Mouse (Mus musculus) embryonic facial prominence, embryonic 13.5 days (tissue): ENCODE data around the gene Gm42791. TPM values are rescaled to one million over a fixed set of nuclear protein-coding genes. Genes with fewer than 3 reads are reported as not detected.

ENCODE experiments used
- ATAC-seq: fragments of 200-750 bp; cut with Nextera tagmentation; 2 replicates; pipeline ENCODE4 v1.8.0; 2017; ENCODE audit warnings: low read depth; ENCODE audit not compliant: insufficient number of reproducible peaks, insufficient read depth, low FRiP score, low TSS enrichment
- H3K27ac ChIP-seq: fragments of 300-500 bp; sonication (generic); 2 replicates; pipeline ENCODE4 v1.5.1; 2015; ENCODE audit warnings: moderate library complexity, mild to moderate bottlenecking, inconsistent platforms
- H3K27me3 ChIP-seq: fragments of 300-500 bp; sonication (generic); 2 replicates; pipeline ENCODE4 v1.6.1; 2015; ENCODE audit warnings: mild to moderate bottlenecking, inconsistent platforms
- H3K36me3 ChIP-seq: fragments of 300-500 bp; sonication (generic); 2 replicates; pipeline ENCODE4 v1.6.1; 2015; ENCODE audit warnings: mild to moderate bottlenecking, inconsistent platforms
- H3K4me1 ChIP-seq: fragments of 300-500 bp; sonication (generic); 2 replicates; pipeline ENCODE4 v1.6.1; 2015; ENCODE audit warnings: inconsistent platforms
- H3K4me2 ChIP-seq: fragments of 300-500 bp; sonication (generic); 2 replicates; pipeline ENCODE4 v1.6.1; 2015; ENCODE audit warnings: moderate library complexity, mild to moderate bottlenecking, inconsistent platforms
- H3K4me3 ChIP-seq: fragments of 300-500 bp; sonication (generic); 2 replicates; pipeline ENCODE4 v1.5.1; 2015; ENCODE audit warnings: mild to moderate bottlenecking, inconsistent platforms
- H3K9ac ChIP-seq: fragments of 300-500 bp; sonication (generic); 2 replicates; pipeline ENCODE4 v1.6.1; 2015; ENCODE audit warnings: mild to moderate bottlenecking, inconsistent platforms
- H3K9me3 ChIP-seq: fragments of 300-500 bp; sonication (generic); 2 replicates; pipeline ENCODE4 v1.6.1; 2016; ENCODE audit warnings: inconsistent platforms
- WGBS: fragments of 180-500 bp; shearing (Covaris S2); methylation state at CpG from one replicate; pipeline ENCODE4 v1.1.7; 2015; ENCODE audit warnings: mixed read lengths; 5-methylcytosine and 5-hydroxymethylcytosine counted together
- polyA plus RNA-seq: library from polyadenylated mRNA; unstranded; fragments of >200 nt; fragmentation: Nextera tagmentation; extraction: Ambion mirVana; gene quantifications from 2 replicates; pipeline ENCODE4 v1.2.1, GENCODE M21; 2015

Gm42791 gene
- polyA plus RNA-seq, 1 experiment from 2014 or later = 1.6 TPM

DNA sequence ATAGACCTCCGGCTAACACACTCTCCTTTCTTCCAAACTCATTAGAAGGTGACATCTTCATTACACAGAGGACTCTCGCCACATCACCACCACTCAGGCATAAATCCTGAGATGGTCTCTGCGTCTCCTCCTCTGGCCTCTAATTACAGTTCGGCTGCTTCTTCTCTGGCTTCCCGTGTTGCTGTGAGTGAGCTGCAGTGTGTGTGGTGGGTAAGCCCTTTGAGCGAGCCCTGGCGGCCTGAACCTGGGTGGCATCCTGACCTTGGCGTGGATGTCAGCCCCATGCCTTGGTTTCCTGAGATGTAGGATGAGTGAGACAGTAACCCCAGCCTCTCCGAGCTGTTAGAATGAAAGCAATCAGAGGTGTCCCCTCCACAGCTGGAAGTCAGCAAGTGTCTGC is 46.4 kb downstream of the Gm42791 start:
- no peak overlapping the region for H3K4me2 ChIP-seq
- no peak overlapping the region for H3K9ac ChIP-seq
- ATAC-seq = no peak
- WGBS = 71% methylated on average over 9 of the region's 9 CpGs
- H3K4me1 ChIP-seq = peaks cover 20% of the 10 kb centered on the region
- H3K27ac ChIP-seq = no peak overlapping the region
- no peaks in the 10 kb centered on the region for H3K9me3 ChIP-seq
- no peaks in the 10 kb centered on the region for H3K36me3 ChIP-seq
- H3K27me3 ChIP-seq = no peaks in the 10 kb centered on the region
- no peak overlapping the region for H3K4me3 ChIP-seq

DNA sequence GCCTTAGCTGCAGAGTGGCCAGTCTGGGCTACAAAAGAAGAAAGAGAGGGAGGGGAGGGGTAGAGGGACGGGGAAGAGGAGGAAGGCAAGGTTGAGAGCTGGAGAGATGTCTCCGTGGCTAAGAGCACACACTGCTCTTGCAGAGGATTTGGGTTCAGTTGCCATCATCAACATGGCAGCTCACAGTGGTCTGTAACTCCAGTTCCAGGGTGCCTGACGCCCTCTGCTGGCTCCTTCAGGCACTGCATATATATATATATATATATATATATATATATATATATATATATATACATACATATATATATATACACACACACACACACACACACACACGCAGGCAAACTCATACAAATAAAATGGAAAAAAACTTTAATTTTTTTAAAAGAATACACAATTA is 47.5 kb downstream of the Gm42791 start:
- no peak for ATAC-seq

DNA sequence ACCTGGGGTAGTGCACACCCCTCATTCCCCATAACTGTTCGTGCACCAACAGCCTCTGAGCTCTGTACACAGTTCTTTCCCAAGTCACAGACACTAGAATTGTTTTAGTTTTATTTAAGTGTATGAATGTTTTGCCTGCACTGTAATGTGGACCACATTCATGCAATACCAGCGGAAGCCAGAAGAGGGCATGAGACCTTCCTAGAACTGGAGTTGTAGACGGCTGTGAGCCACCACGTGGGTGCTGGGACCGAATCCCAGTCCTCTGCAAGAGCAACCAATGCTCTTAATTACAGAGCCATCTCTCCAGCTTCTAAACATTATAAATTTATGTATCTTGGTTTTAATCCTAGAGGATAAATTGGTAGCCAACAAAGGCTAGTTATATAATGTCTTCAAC is 48.2 kb downstream of the Gm42791 start:
- WGBS = 75% methylated on average over 5 of the region's 5 CpGs
- H3K4me1 ChIP-seq = peaks cover 23% of the 10 kb centered on the region
- H3K27ac ChIP-seq = no peak overlapping the region
- no peak overlapping the region for H3K4me3 ChIP-seq
- no peak overlapping the region for H3K9ac ChIP-seq
- no peak overlapping the region for H3K4me2 ChIP-seq
- H3K27me3 ChIP-seq = no peaks in the 10 kb centered on the region
- no peak for ATAC-seq
- peaks cover 3% of the 10 kb centered on the region; the same call in 1 of the 2 replicates for H3K9me3 ChIP-seq
- no peaks in the 10 kb centered on the region for H3K36me3 ChIP-seq

More for the DNA sequence above, 47.5 kb downstream of the Gm42791 start:
- Histone ChIP-seq H3K4me3 (no peak overlapping the region), H3K27me3 (no peaks in the 10 kb centered on the region), H3K4me1 (peaks cover 23% of the 10 kb centered on the region), H3K4me2 (no peak overlapping the region), H3K27ac (no peak overlapping the region), H3K36me3 (no peaks in the 10 kb centered on the region), H3K9ac (no peak overlapping the region), H3K9me3 (peaks cover 2% of the 10 kb centered on the region; the same call in 1 of the 2 replicates)
- WGBS = 81% methylated on average over 4 of the region's 4 CpGs

DNA sequence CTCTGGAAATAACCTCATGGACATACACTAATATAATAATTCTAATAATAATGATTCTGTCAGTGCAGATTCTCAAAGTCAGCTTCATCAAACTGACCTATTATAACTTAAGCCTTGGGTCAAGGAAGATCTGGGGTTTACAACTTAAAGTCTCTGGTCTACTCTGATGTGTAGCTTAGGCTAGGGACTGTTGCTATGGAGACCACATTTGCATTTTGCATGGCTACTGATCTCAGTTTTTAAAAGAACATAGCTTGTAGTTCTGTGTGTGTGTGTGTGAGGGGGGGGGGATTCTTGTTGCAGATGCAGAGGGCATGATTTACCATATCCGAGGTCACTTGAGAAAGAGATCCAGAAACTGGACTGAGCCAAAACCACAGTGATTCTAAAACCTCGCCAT is 49.2 kb downstream of the Gm42791 start:
- Histone ChIP-seq H3K36me3 (no peaks in the 10 kb centered on the region), H3K9ac (no peak overlapping the region), H3K4me2 (no peak overlapping the region), H3K9me3 (peaks cover 3% of the 10 kb centered on the region; the same call in 1 of the 2 replicates), H3K27ac (no peak overlapping the region), H3K4me1 (peaks cover 20% of the 10 kb centered on the region), H3K4me3 (no peak overlapping the region), H3K27me3 (no peaks in the 10 kb centered on the region)
- ATAC-seq = no peak
- WGBS = 80% methylated on average over 2 of the region's 2 CpGs

DNA sequence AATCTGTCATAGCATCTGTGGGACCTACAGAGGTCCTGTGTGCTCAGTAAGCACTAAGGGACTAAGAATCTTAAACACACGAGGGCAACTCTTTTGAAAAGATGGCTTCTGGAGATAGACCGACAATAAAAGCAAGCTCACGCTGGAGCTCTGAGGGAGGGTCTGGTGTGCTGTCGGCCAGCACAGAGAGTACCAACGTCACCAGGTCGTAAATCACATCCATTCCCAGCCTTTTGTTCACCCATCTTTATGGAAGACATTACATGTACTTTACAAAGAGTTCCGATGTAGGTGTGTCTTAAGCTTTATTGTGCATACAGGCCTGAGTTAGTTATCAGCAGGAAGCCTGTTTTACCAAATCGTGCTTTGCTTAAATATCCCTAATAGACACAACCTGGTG is 50.9 kb downstream of the Gm42791 start:
- Histone ChIP-seq H3K4me3 (no peak overlapping the region), H3K4me1 (peaks cover 15% of the 10 kb centered on the region), H3K9me3 (peaks cover 3% of the 10 kb centered on the region; the same call in 1 of the 2 replicates), H3K36me3 (no peaks in the 10 kb centered on the region), H3K9ac (no peak overlapping the region), H3K27me3 (no peaks in the 10 kb centered on the region), H3K4me2 (no peak overlapping the region), H3K27ac (no peak overlapping the region)
- WGBS = 72% methylated on average over 8 of the region's 8 CpGs
- ATAC-seq = no peak

DNA sequence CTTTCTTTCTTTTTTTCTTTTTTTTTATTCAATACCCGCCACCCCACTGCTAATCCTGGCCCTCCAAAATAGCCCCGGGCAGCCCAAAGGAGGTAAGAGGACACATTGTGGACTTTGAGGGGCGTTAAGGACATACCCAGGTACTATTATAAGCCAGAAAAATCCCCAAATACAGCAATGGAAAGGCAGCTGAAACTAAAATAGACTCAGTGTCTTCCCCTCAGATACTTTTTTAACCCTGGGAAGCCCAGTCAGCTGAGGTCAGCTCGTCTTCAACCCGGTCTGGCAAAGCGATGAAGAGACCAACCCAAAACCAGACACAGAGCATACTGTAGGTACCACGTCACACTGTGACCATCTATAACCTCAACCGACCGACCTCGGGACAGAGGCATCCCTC is 51.5 kb downstream of the Gm42791 start:
- ATAC-seq = no peak
- WGBS = 75% methylated on average over 10 of the region's 10 CpGs
- peaks cover 3% of the 10 kb centered on the region; the same call in 1 of the 2 replicates for H3K9me3 ChIP-seq
- H3K36me3 ChIP-seq = no peaks in the 10 kb centered on the region
- H3K9ac ChIP-seq = no peak overlapping the region
- H3K27ac ChIP-seq = no peak overlapping the region
- peaks cover 15% of the 10 kb centered on the region for H3K4me1 ChIP-seq
- H3K27me3 ChIP-seq = no peaks in the 10 kb centered on the region
- no peak overlapping the region for H3K4me3 ChIP-seq
- H3K4me2 ChIP-seq = no peak overlapping the region

DNA sequence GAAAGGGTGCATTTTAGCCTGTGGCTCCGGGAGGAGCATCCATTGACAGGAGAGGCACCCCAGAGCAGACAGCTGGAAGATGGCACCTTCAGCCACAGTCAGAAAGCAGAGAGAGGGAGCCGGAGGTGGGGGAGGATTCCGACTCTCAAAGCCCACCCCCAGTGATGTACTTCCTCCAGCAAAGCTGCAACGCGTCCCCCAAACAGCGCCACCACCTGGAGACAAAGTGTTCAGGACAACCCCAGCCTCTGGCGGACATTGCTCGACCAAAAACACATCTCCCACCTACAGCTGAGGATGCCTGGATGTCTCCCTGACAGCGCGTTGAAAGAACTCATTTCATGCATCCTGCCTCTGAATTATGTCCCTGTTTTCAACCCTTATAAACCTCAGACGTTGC is 52.0 kb downstream of the Gm42791 start:
- no peak overlapping the region for H3K27ac ChIP-seq
- no peaks in the 10 kb centered on the region for H3K36me3 ChIP-seq
- H3K27me3 ChIP-seq = no peaks in the 10 kb centered on the region
- no peak for ATAC-seq
- peaks cover 3% of the 10 kb centered on the region; the same call in 1 of the 2 replicates for H3K9me3 ChIP-seq
- H3K9ac ChIP-seq = no peak overlapping the region
- no peak overlapping the region for H3K4me3 ChIP-seq
- no peak overlapping the region for H3K4me2 ChIP-seq
- peaks cover 15% of the 10 kb centered on the region for H3K4me1 ChIP-seq
- 69% methylated on average over 11 of the region's 11 CpGs for WGBS

DNA sequence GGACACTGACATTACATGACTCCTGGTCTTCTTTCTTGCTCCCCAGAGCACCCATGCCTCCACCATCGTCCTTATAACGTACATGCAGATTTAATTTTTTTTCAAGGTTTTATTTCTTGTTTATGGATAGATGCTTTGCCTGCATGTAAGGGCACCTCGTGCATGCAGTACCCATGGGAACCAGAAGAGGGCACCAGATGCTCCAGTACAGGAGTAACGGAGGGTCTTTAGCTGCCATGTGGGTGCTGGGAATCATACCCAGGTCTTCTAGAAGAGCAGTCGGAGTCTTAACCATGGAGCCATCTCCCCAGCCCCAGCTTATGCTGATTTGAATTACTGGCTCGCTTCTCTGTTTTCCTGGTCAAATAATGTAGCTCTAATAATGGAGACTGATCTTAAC is 52.6 kb downstream of the Gm42791 start:
- H3K4me2 ChIP-seq = no peak overlapping the region
- no peaks in the 10 kb centered on the region for H3K36me3 ChIP-seq
- H3K9ac ChIP-seq = no peak overlapping the region
- peaks cover 3% of the 10 kb centered on the region; the same call in 1 of the 2 replicates for H3K9me3 ChIP-seq
- no peak overlapping the region for H3K4me3 ChIP-seq
- peaks cover 15% of the 10 kb centered on the region for H3K4me1 ChIP-seq
- ATAC-seq = no peak
- 93% methylated on average over 6 of the region's 6 CpGs for WGBS
- no peak overlapping the region for H3K27ac ChIP-seq
- no peaks in the 10 kb centered on the region for H3K27me3 ChIP-seq

DNA sequence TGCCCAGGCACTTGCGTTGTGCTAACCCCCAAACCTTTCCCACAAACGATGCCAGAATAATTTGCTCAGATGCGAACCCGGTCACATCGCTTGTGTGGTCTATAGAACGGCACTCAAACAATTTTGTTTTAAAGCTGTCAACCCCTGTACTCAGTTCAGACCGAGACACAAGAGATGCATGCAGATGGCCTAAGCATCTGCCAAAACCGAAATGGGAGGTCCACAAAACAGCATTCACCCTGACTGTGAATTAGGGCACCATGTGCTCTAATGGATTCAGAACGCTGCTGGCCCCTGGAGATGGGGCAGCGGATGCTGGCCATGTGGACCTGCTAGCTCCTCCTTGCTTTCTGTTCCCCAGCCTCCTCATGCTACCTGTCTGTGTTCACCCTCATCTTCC is 53.1 kb downstream of the Gm42791 start:
- H3K9ac ChIP-seq = no peak overlapping the region
- ATAC-seq = no peak
- 89% methylated on average over 10 of the region's 10 CpGs for WGBS
- no peak overlapping the region for H3K4me3 ChIP-seq
- no peak overlapping the region for H3K27ac ChIP-seq
- no peak overlapping the region for H3K4me2 ChIP-seq
- no peaks in the 10 kb centered on the region for H3K27me3 ChIP-seq
- peaks cover 15% of the 10 kb centered on the region for H3K4me1 ChIP-seq
- peaks cover 3% of the 10 kb centered on the region; the same call in 1 of the 2 replicates for H3K9me3 ChIP-seq
- H3K36me3 ChIP-seq = no peaks in the 10 kb centered on the region

DNA sequence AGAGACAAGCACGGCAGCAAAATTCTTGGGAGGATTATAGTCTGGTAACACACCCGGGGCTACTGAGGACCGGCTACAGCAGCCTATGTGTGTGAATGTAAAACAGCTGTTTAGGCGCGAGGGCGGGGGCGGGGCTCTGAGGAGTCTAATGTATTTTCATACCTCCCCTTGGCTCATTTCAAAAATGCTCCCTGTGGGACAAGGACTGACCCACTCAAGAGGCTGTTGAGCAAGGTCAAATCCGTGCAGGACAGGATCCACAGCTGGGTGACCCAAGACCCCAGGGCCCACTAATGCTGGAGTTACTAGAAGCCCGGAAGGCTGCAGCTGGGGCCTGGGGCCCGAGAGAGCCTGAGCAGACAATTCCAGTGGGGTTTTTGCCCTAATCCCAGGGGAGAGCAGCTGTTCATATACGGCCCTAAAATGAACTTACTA is 55.0 kb downstream of the Gm42791 start:
- H3K9me3 ChIP-seq = peaks cover 3% of the 10 kb centered on the region; the same call in 1 of the 2 replicates
- H3K4me3 ChIP-seq = no peak overlapping the region
- H3K27me3 ChIP-seq = no peaks in the 10 kb centered on the region
- no peak overlapping the region for H3K27ac ChIP-seq
- peaks cover 21% of the 10 kb centered on the region for H3K4me1 ChIP-seq
- H3K9ac ChIP-seq = no peak overlapping the region
- ATAC-seq = no peak
- WGBS = 41% methylated on average over 11 of the region's 11 CpGs
- no peaks in the 10 kb centered on the region for H3K36me3 ChIP-seq
- no peak overlapping the region for H3K4me2 ChIP-seq

DNA sequence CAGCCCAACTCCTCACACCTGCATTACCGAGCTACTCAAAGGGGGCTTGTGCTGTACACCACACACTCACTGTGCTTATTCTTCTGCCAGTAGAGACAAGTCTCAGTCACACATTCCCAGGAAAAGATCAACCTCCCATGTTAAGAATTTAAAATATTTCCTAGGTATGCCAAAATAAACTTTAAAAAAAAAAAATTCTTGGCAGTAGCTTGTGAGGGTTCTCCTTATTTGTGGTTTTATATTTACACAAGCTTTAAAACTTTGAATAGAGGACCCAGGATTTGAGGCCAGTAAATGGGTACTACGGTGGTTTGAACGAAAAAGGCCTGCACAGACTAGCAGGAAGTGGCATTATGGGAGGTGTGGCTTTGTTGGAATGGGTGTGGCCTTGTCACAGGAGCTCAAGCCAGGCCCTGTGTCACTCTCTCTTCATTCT is 58.4 kb downstream of the Gm42791 start:
- no peak overlapping the region for H3K4me3 ChIP-seq
- 65% methylated on average over 3 of the region's 3 CpGs for WGBS
- ATAC-seq = no peak
- H3K27me3 ChIP-seq = no peaks in the 10 kb centered on the region
- no peaks in the 10 kb centered on the region for H3K36me3 ChIP-seq
- H3K9ac ChIP-seq = no peak overlapping the region
- H3K4me2 ChIP-seq = no peak overlapping the region
- peaks cover 16% of the 10 kb centered on the region for H3K4me1 ChIP-seq
- no peaks in the 10 kb centered on the region for H3K9me3 ChIP-seq
- 0 out of 2 replicates have a peak overlapping the region, but pooled peaks have one; percentile 33 for H3K27ac ChIP-seq

DNA sequence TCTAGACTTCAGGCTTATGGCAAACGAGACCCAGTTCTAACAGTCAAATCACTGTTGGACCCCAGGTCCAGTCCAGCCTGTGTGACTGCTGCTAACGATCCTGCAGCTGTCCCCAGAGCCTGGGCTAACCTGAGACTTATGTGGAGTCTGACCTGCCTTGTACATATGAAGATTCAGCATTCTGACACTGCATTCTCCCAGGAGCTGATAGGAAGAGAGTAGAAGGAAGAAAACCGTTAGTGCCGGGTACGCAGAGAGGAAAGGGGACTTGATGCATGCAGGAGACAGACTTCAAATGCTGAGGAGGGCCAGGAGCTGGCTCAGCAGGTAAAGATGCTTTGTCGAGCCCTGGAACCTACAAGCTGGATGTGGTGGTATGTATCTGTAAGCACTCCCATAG is 59.1 kb downstream of the Gm42791 start:
- H3K4me3 ChIP-seq = no peak overlapping the region
- no peaks in the 10 kb centered on the region for H3K9me3 ChIP-seq
- WGBS = 81% methylated on average over 6 of the region's 6 CpGs
- H3K27ac ChIP-seq = no peak overlapping the region
- H3K27me3 ChIP-seq = no peaks in the 10 kb centered on the region
- H3K4me1 ChIP-seq = peaks cover 16% of the 10 kb centered on the region
- no peak overlapping the region for H3K4me2 ChIP-seq
- no peak for ATAC-seq
- no peaks in the 10 kb centered on the region for H3K36me3 ChIP-seq
- no peak overlapping the region for H3K9ac ChIP-seq
